Mouse (Mus musculus) T-cell, adult 66 days (primary cell): Measurements from ENCODE around the gene Lman2l. TPM values are rescaled to one million over a fixed set of nuclear protein-coding genes. Genes with fewer than 3 reads are reported as not detected.

Experiments used
- total RNA-seq, 2 experiments: library from RNA; stranded (reverse); gene quantifications; 3 replicates in 1 of 2; 4 replicates in 1 of 2; pipeline ENCODE4 v1.2.4; 2023

Gene Lman2l
- 10 to 100 TPM; 30.2 to 35.3 TPM for total RNA-seq

GRCm38 (mm10) chr1:36444471-36445464, at the start of gene Lman2l:
Lman2l (minus strand) TSS chr1:36445271.

GRCm38 (mm10) chr1:36471181-36472105, 26.4 kb upstream of the Lman2l start, which contains the start of gene Cnnm4:
Cnnm4 (plus strand) TSS chr1:36471620.

GRCm38 (mm10) chr1:36371934-36372845, 72.9 kb downstream of the Lman2l start, which contains the start of gene Fer1l5:
Fer1l5 (plus strand) TSS chr1:36372291.

Other genes starting within 250 kb of the Lman2l start
- gene Uggt1, start 200.6 kb downstream of the Lman2l start, total RNA-seq, result 100 to 1,000 TPM; 102 to 104 TPM
- 10 to 100 TPM; 49.8 to 58.9 TPM for gene Neurl3, start 170.6 kb downstream of the Lman2l start, total RNA-seq
- gene Arid5a, start 137.5 kb downstream of the Lman2l start, total RNA-seq, result 100 to 1,000 TPM; 272 to 274 TPM
- gene Kansl3, start 76.1 kb downstream of the Lman2l start, total RNA-seq, result 100 to 1,000 TPM; 103 to 109 TPM
- gene Fer1l5, start 73.0 kb downstream of the Lman2l start, total RNA-seq, result not detected
- gene Cnnm4, start 26.3 kb upstream of the Lman2l start, total RNA-seq, result 10 to 100 TPM; 13.8 to 20.3 TPM
- 10 to 100 TPM; 50.9 to 51.0 TPM for gene Cnnm3, start 66.6 kb upstream of the Lman2l start, total RNA-seq
- gene Ankrd23, start 91.6 kb upstream of the Lman2l start, total RNA-seq, result 10 to 100 TPM; 33.3 to 33.7 TPM
- gene Gm42417, start 94.2 kb upstream of the Lman2l start, total RNA-seq, result not detected
- gene Ankrd39, start 102.2 kb upstream of the Lman2l start, total RNA-seq, result 10 to 100 TPM; 25.6 to 29.5 TPM
- 1 to 10 TPM in 1 of 2 experiments, under 1 TPM in 1; 0.99 to 1.1 TPM for gene Sema4c, start 113.1 kb upstream of the Lman2l start, total RNA-seq
- not detected for gene Fam178b, start 237.9 kb upstream of the Lman2l start, total RNA-seq
- 100 to 1,000 TPM; 206 to 247 TPM for gene Cox5b, start 246.2 kb upstream of the Lman2l start, total RNA-seq